17 mouse cellular contexts compared by ENCODE assay signal in the genomic region with DNA sequence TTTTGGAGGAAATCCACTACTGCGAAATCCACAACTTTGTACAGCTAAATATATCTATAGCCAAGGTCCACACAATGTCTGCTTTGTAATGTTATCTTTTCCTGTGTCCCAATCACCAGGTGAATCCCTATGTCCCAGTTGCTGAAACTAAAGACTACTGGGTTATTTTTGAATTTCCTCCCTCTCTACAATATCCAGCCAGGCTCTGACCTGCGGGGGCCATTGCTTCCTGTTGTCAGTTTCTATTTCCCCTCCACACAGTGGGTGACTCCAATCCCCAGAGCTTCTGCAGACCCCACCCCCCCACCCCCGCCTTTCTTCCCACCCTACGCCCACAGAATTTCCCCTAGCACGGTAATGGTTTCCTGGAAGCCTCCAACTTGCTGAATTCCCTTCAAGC. TPM values are rescaled to one million over a fixed set of nuclear protein-coding genes. Genes with fewer than 3 reads are reported as not detected.
DNase-seq lines count a peak whose midpoint lies in the region; ATAC-seq and TF ChIP-seq lines count a peak whose summit lies in the region.
"Had no signal": no experiment of that assay in that cellular context is flagged by ENCODE, and none has a peak within 500 bp of the region (broad histone marks: within the 10 kb centered on the region; RNA-seq: fewer than 3 reads in every experiment).

No protein-coding gene starts in this region.

- ATAC-seq in kidney, embryonic 16.5 days (ENCODE audit: low FRiP score, low TSS enrichment), result peak; percentile 70
- ATAC-seq in kidney, embryonic 15.5 days (replicated peaks; ENCODE audit: low FRiP score), result no peak

- H3K36me3 ChIP-seq in heart, embryonic 10.5 days, result no peaks in the 10 kb centered on the region
- H3K36me3 ChIP-seq in kidney, embryonic 16.5 days (ENCODE audit: insufficient read depth, low read length), result no peaks in the 10 kb centered on the region
- no peaks in the 10 kb centered on the region for H3K36me3 ChIP-seq in kidney, embryonic 15.5 days
- no peaks in the 10 kb centered on the region for H3K36me3 ChIP-seq in ES-Bruce4 (ENCODE audit: control insufficient read depth, insufficient read depth, low read length, poor library complexity, severe bottlenecking)
- H3K36me3 ChIP-seq: embryonic facial prominence, embryonic 15.5 days; limb, embryonic 13.5 days; midbrain, embryonic 10.5 days had no signal

- no peak overlapping the region for H3K9ac ChIP-seq in kidney, embryonic 16.5 days (replicated peaks; ENCODE audit: low read length)
- H3K9ac ChIP-seq in kidney, embryonic 15.5 days, result no peak overlapping the region
- H3K9ac ChIP-seq in ES-Bruce4 (ENCODE audit: low read depth, poor library complexity, severe bottlenecking), result no peak overlapping the region
- H3K9ac ChIP-seq: embryonic facial prominence, embryonic 15.5 days; limb, embryonic 13.5 days had no signal

- H3K27me3 ChIP-seq in heart, embryonic 10.5 days (ENCODE audit: insufficient read depth, poor library complexity, severe bottlenecking), result no peaks in the 10 kb centered on the region
- H3K27me3 ChIP-seq in kidney, embryonic 16.5 days (ENCODE audit: insufficient read depth, low read length), result no peaks in the 10 kb centered on the region
- no peaks in the 10 kb centered on the region for H3K27me3 ChIP-seq in kidney, embryonic 15.5 days
- no peaks in the 10 kb centered on the region for H3K27me3 ChIP-seq in ES-Bruce4 (ENCODE audit: control insufficient read depth, insufficient read depth, low read length, poor library complexity, severe bottlenecking)
- H3K27me3 ChIP-seq: embryonic facial prominence, embryonic 15.5 days; limb, embryonic 13.5 days had no signal

- H3K9me3 ChIP-seq in heart, embryonic 10.5 days, result no peaks in the 10 kb centered on the region
- H3K9me3 ChIP-seq in kidney, embryonic 16.5 days (ENCODE audit: low read length), result no peaks in the 10 kb centered on the region
- no peaks in the 10 kb centered on the region for H3K9me3 ChIP-seq in kidney, embryonic 15.5 days (replicated peaks)
- no peaks in the 10 kb centered on the region for H3K9me3 ChIP-seq in ES-Bruce4 (replicated peaks; ENCODE audit: control insufficient read depth, insufficient read depth, low read length, poor library complexity, severe bottlenecking)
- H3K9me3 ChIP-seq: embryonic facial prominence, embryonic 15.5 days; limb, embryonic 13.5 days; midbrain, embryonic 10.5 days had no signal

- peaks cover 58% of the 10 kb centered on the region for H3K4me1 ChIP-seq in heart, embryonic 10.5 days
- H3K4me1 ChIP-seq in kidney, embryonic 16.5 days (ENCODE audit: insufficient read depth, low read length), result peaks cover 3% of the 10 kb centered on the region; the same call in 1 of the 2 replicates
- H3K4me1 ChIP-seq in kidney, embryonic 15.5 days, result no peaks in the 10 kb centered on the region; the same call in 1 of the 2 replicates
- no peaks in the 10 kb centered on the region for H3K4me1 ChIP-seq in ES-Bruce4 (ENCODE audit: control insufficient read depth, insufficient read depth, low read length)

- DNase-seq in heart, embryonic 10.5 days (ENCODE audit: low spot score), result no peak
- no peak for DNase-seq in heart, postnatal 4 days
- peak; percentile 13 for DNase-seq in brain, adult 2 months (ENCODE audit: low read depth, low spot score)
- DNase-seq in urinary bladder, postnatal 14 days (ENCODE audit: low spot score), result no peak
- DNase-seq: cerebellum, adult 9-10 months; gastrocnemius, postnatal 10 days; lung, adult 18-20 months; lung, postnatal 4 days; spleen, adult 18-20 months; thymus, adult 18-20 months had no signal

- no peak for TF ChIP-seq POLR2A in ES-Bruce4 (IDR thresholded peaks at IDR 0.05; ENCODE audit: insufficient read depth, low read length)

- no peak overlapping the region for H3K4me2 ChIP-seq in kidney, embryonic 16.5 days (replicated peaks; ENCODE audit: low read depth, low read length)
- no peak overlapping the region for H3K4me2 ChIP-seq in kidney, embryonic 15.5 days
- H3K4me2 ChIP-seq: embryonic facial prominence, embryonic 15.5 days; limb, embryonic 13.5 days had no signal

- H3K27ac ChIP-seq in heart, embryonic 10.5 days, result 0 out of 2 replicates have a peak overlapping the region, but pooled peaks have one; percentile 49
- H3K27ac ChIP-seq in kidney, embryonic 16.5 days (ENCODE audit: low read length), result 0 out of 2 replicates have a peak overlapping the region, but pooled peaks have one; percentile 23
- no peak overlapping the region for H3K27ac ChIP-seq in kidney, embryonic 15.5 days
- H3K27ac ChIP-seq in ES-Bruce4 (ENCODE audit: insufficient read depth, low read length), result peak overlapping the region; percentile 78; the same call in 1 of the 2 replicates
- H3K27ac ChIP-seq: embryonic facial prominence, embryonic 15.5 days; kidney, postnatal 0 days; limb, embryonic 13.5 days; midbrain, embryonic 10.5 days had no signal

- H3K4me3 ChIP-seq in heart, embryonic 10.5 days, result no peak overlapping the region
- no peak overlapping the region for H3K4me3 ChIP-seq in kidney, embryonic 16.5 days (ENCODE audit: low read length)
- no peak overlapping the region for H3K4me3 ChIP-seq in kidney, embryonic 15.5 days (replicated peaks)
- H3K4me3 ChIP-seq in ES-Bruce4 (ENCODE audit: low read depth, low read length), result no peak overlapping the region
- H3K4me3 ChIP-seq: embryonic facial prominence, embryonic 15.5 days; limb, embryonic 13.5 days; midbrain, embryonic 10.5 days had no signal

- no peak for TF ChIP-seq EP300 in ES-Bruce4 (IDR thresholded peaks at IDR 0.05; ENCODE audit: insufficient read depth, low read depth, low read length)

- 56% methylated on average over 5 of the region's 5 CpGs for WGBS in heart, embryonic 10.5 days
- WGBS in kidney, embryonic 16.5 days, result 82% methylated on average over 5 of the region's 5 CpGs
- 68% methylated on average over 5 of the region's 5 CpGs for WGBS in kidney, embryonic 15.5 days

- TF ChIP-seq CTCF in ES-Bruce4 (IDR thresholded peaks at IDR 0.05; ENCODE audit: low read depth, low read length), result no peak

RNA-seq across cellular contexts. Expression of a gene that starts 47.4 kb away (rescaled TPM):
- 39.3 and 44.5 TPM in 2 replicates for polyA plus RNA-seq in heart, embryonic 10.5 days (2016; fragmentation: Nextera tagmentation; extraction: Ambion mirVana)
- total RNA-seq in heart, postnatal 4 days (2021), result 100 to 1,000 TPM; 588 to 671 TPM
- polyA plus RNA-seq in kidney, embryonic 16.5 days (2015; fragmentation: Nextera tagmentation; extraction: Ambion mirVana), result 22.5 and 30.5 TPM in 2 replicates
- polyA plus RNA-seq in kidney, embryonic 15.5 days (2015; fragmentation: Nextera tagmentation; extraction: Ambion mirVana), result 23.2 and 25.6 TPM in 2 replicates
- 240 and 252 TPM in 2 replicates for polyA plus RNA-seq in ES-Bruce4 (2011; ENCODE audit: insufficient read depth, insufficient read length, low read depth, missing spikeins)
